Mouse (Mus musculus): ENCODE measurements at regions not wholly inside any gene's neighbourhood (a gene's known extent, or its start where the extent isn't known, plus 50 kb on each side); places are given as distances from the start of the nearest gene placed in this dataset.

GRCm38 (mm10) chr7:137930200-137930599, 467.3 kb downstream of the Tcerg1l start:
- DNase-seq (ENCODE audit: low read depth, low spot score) = no peak
- in situ Hi-C loops (cut with MboI; ENCODE audit: low pct_unique_long_range_greater_than_20kb) = no loop called here
- no peaks in the 10 kb centered on the region for H3K27me3 ChIP-seq
- no peak for TF ChIP-seq CTCF (IDR thresholded peaks at IDR 0.05)
- no peak for ATAC-seq
- ChIA-PET CTCF (no interaction called here), POLR2A (no interaction called here)

GRCm38 (mm10) chr7:137935896-137936295, 461.6 kb downstream of the Tcerg1l start:
- ChIA-PET POLR2A (no interaction called here), CTCF (no interaction called here)
- no peak for ATAC-seq
- TF ChIP-seq CTCF (IDR thresholded peaks at IDR 0.05) = no peak
- no peak for DNase-seq (ENCODE audit: low read depth, low spot score)
- no peaks in the 10 kb centered on the region for H3K27me3 ChIP-seq
- in situ Hi-C loops (cut with MboI; ENCODE audit: low pct_unique_long_range_greater_than_20kb) = no loop called here

DNA sequence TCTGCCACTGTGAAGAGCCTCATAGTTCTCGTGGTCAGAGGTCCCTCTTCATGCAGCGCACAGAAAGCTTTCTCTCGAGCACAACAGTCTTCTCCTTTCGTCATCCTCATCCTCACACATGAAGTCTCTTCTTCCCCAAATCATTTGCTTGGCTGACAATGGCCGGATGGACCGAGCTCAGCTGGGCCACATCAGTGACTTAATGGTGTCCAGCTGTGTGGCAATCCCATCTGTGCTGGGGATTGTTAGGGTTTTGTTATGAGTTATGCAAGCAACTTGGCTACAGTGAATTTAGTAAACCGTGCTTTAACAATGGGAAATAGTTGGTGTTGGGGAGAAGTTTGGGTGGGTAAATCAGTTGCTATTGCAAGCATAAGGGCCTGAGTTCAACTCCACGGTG, 458.4 kb downstream of the Tcerg1l start:
- ATAC-seq = no peak
- in situ Hi-C loops (cut with MboI; ENCODE audit: low pct_unique_long_range_greater_than_20kb) = no loop called here
- CTCF ChIA-PET = no interaction called here
- POLR2A ChIA-PET = no interaction called here
- no peak for DNase-seq (ENCODE audit: low read depth, low spot score)
- TF ChIP-seq CTCF (IDR thresholded peaks at IDR 0.05) = no peak
- no peaks in the 10 kb centered on the region for H3K27me3 ChIP-seq

- no peaks in the 10 kb centered on the region for H3K27me3 ChIP-seq
- in situ Hi-C loops (cut with MboI; ENCODE audit: low pct_unique_long_range_greater_than_20kb) = no loop called here
- TF ChIP-seq CTCF (IDR thresholded peaks at IDR 0.05) = no peak
- ChIA-PET CTCF (no interaction called here), POLR2A (no interaction called here)
- DNase-seq (ENCODE audit: low read depth, low spot score) (no peak), ATAC-seq (no peak)
Observed at GRCm38 (mm10) chr7:137940084-137940483, 457.4 kb downstream of the Tcerg1l start.

GRCm38 (mm10) chr7:137944991-137945390, 452.5 kb downstream of the Tcerg1l start:
- ATAC-seq (no peak), DNase-seq (ENCODE audit: low read depth, low spot score) (no peak)
- no peaks in the 10 kb centered on the region for H3K27me3 ChIP-seq
- in situ Hi-C loops (cut with MboI; ENCODE audit: low pct_unique_long_range_greater_than_20kb) = no loop called here
- no peak for TF ChIP-seq CTCF (IDR thresholded peaks at IDR 0.05)
- POLR2A ChIA-PET = no interaction called here
- CTCF ChIA-PET = no interaction called here

DNA sequence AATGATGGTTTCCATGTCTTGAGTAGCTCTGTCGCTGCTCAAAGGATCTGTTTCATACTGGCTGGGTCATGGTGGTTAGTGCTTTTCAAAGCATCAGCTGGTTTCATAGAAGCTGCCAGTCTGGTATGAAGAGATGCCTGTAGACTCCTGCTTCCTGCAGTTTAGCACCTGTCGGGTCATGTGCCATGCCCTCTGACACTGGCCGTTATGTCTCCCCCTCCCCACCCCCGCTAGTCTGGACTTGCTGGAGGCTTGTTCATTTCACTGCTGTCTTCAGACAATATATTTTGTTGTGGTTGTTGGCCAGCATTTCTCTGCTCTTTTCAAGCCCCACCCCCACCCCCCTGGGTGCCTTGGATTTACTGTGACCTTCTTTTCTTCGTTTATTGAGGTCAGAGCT, 450.1 kb downstream of the Tcerg1l start:
- TF ChIP-seq CTCF (IDR thresholded peaks at IDR 0.05) = no peak
- in situ Hi-C loops (cut with MboI; ENCODE audit: low pct_unique_long_range_greater_than_20kb) = no loop called here
- DNase-seq (ENCODE audit: low read depth, low spot score) (no peak), ATAC-seq (no peak)
- no peaks in the 10 kb centered on the region for H3K27me3 ChIP-seq
- ChIA-PET CTCF (no interaction called here), POLR2A (interaction anchor here (0.6 kb wide), 1 partner anchor 114 kb away, joined by 4 read pairs; no protein-coding TSS in a partner anchor)

GRCm38 (mm10) chr7:137957354-137957753, 440.2 kb downstream of the Tcerg1l start:
- ChIA-PET CTCF (no interaction called here), POLR2A (no interaction called here)
- DNase-seq (ENCODE audit: low read depth, low spot score) (no peak), ATAC-seq (no peak)
- in situ Hi-C loops (cut with MboI; ENCODE audit: low pct_unique_long_range_greater_than_20kb) = no loop called here
- no peak for TF ChIP-seq CTCF (IDR thresholded peaks at IDR 0.05)
- no peaks in the 10 kb centered on the region for H3K27me3 ChIP-seq

- TF ChIP-seq CTCF (IDR thresholded peaks at IDR 0.05) = no peak
Observed at GRCm38 (mm10) chr7:137957848-137958247, 439.7 kb downstream of the Tcerg1l start.

GRCm38 (mm10) chr7:137963470-137964095, 433.9 kb downstream of the Tcerg1l start:
- POLR2A ChIA-PET = no interaction called here
- no peaks in the 10 kb centered on the region for H3K27me3 ChIP-seq
- ATAC-seq = no peak
- CTCF ChIA-PET = no interaction called here
- in situ Hi-C loops (cut with MboI; ENCODE audit: low pct_unique_long_range_greater_than_20kb) = no loop called here
- TF ChIP-seq CTCF (IDR thresholded peaks at IDR 0.05) = no peak
- no peak for DNase-seq (ENCODE audit: low read depth, low spot score)

More at GRCm38 (mm10) chr7:137957848-137958247, 439.7 kb downstream of the Tcerg1l start:
- DNase-seq (ENCODE audit: low read depth, low spot score) (no peak), ATAC-seq (no peak)
- ChIA-PET POLR2A (no interaction called here), CTCF (no interaction called here)
- no peaks in the 10 kb centered on the region for H3K27me3 ChIP-seq
- in situ Hi-C loops (cut with MboI; ENCODE audit: low pct_unique_long_range_greater_than_20kb) = no loop called here

- CTCF ChIA-PET = no interaction called here
- in situ Hi-C loops (cut with MboI; ENCODE audit: low pct_unique_long_range_greater_than_20kb) = no loop called here
- no peaks in the 10 kb centered on the region for H3K27me3 ChIP-seq
- POLR2A ChIA-PET = no interaction called here
- DNase-seq (ENCODE audit: low read depth, low spot score) (no peak), ATAC-seq (no peak)
- TF ChIP-seq CTCF (IDR thresholded peaks at IDR 0.05) = no peak
Observed at GRCm38 (mm10) chr7:137974705-137975104, 422.8 kb downstream of the Tcerg1l start.

DNA sequence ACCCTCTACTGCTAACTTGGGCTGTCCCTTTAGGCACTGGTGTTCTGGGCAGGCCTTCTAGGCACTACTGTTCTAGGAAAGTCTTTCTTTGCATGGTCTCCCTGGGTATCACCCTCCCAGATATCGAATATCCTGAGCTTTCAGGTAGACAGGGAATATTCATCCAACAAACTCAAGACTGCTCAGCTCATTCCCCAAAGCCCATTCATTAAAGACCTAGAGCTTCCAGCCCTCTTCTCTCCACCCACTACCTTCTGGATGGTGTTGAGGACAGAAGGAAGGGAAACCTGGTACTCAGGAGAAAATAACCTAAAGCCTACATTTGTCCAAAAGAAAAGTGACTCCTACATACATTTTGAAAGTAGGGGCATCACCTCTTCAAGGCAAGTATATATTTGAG, 420.0 kb downstream of the Tcerg1l start:
- no peak for TF ChIP-seq CTCF (IDR thresholded peaks at IDR 0.05)
- ChIA-PET POLR2A (no interaction called here), CTCF (no interaction called here)
- H3K27me3 ChIP-seq = no peaks in the 10 kb centered on the region
- in situ Hi-C loops (cut with MboI; ENCODE audit: low pct_unique_long_range_greater_than_20kb) = no loop called here
- ATAC-seq (no peak), DNase-seq (ENCODE audit: low read depth, low spot score) (no peak)

DNA sequence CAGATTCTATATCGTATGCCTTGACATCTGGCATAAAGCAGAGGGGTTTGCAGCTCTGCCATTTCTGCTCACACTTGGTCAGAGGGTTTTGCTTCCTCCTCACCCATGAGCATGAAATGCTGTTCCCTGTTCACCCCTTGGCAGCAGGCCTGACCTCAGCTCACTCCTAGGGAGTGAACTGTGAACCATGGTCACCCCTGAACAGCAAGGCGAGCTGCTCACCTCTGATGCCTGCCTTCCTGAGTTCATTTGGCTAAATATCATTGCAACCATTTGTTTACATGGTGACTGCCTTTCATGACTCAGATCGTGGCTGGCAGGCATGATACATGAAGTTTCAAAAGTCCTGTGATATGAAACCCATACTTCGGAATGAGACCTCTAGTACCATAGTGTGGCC, 418.2 kb downstream of the Tcerg1l start:
- ChIA-PET POLR2A (no interaction called here), CTCF (no interaction called here)
- in situ Hi-C loops (cut with MboI; ENCODE audit: low pct_unique_long_range_greater_than_20kb) = no loop called here
- ATAC-seq = no peak
- H3K27me3 ChIP-seq = no peaks in the 10 kb centered on the region
- TF ChIP-seq CTCF (IDR thresholded peaks at IDR 0.05) = no peak
- no peak for DNase-seq (ENCODE audit: low read depth, low spot score)

All from Patski (cell line).